Mouse (Mus musculus) cerebellum, adult 2 months (tissue): ENCODE results near the gene Tspan33. TPM values are rescaled to one million over a fixed set of nuclear protein-coding genes. Genes with fewer than 3 reads are reported as not detected.

Experiments used
- DNase-seq, 2 experiments: peaks; one replicate each; pipeline ENCODE4 v3.0.0; 2021
- H3K27ac ChIP-seq: fragments of 200-500 bp; 2 replicates; pipeline ENCODE4 v1.5.1; 2012; ENCODE audit warnings: low read length, control low read depth, inconsistent platforms; ENCODE audit not compliant: insufficient read depth
- H3K27me3 ChIP-seq: fragments of 200-500 bp; 2 replicates; pipeline ENCODE4 v1.6.1; 2012; ENCODE audit warnings: inconsistent platforms, mild to moderate bottlenecking, low read length, moderate library complexity; ENCODE audit not compliant: control insufficient read depth, insufficient read depth
- H3K4me1 ChIP-seq: fragments of 200-500 bp; 2 replicates; pipeline ENCODE4 v1.6.1; 2011; ENCODE audit warnings: low read length; ENCODE audit not compliant: control insufficient read depth, insufficient read depth
- H3K4me3 ChIP-seq: fragments of 200-500 bp; replicated peaks from 2 replicates; pipeline ENCODE3; 2011; ENCODE audit warnings: mild to moderate bottlenecking, low read depth, low read length, control low read depth; ENCODE audit not compliant: insufficient read depth
- CTCF ChIP-seq: fragments of 200-500 bp; IDR thresholded peaks from 2 replicates; pipeline ENCODE4 v1.5.1; 2011; ENCODE audit warnings: low read depth, mild to moderate bottlenecking, control low read depth, low read length, moderate library complexity, borderline replicate concordance; ENCODE audit not compliant: insufficient read depth
- POLR2A ChIP-seq: fragments of 200-500 bp; IDR thresholded peaks from 2 replicates; pipeline ENCODE4 v1.6.1; 2011; ENCODE audit warnings: low read length, control low read depth, borderline replicate concordance; ENCODE audit not compliant: insufficient read depth
- WGBS: fragments of 180-500 bp; shearing (Covaris S2); methylation state at CpG from one replicate; pipeline ENCODE4 v1.1.7; 2018; 5-methylcytosine and 5-hydroxymethylcytosine counted together
- polyA plus RNA-seq: library from polyadenylated mRNA; depleted of rRNA; stranded (reverse); fragments of >200 nt; gene quantifications from 2 replicates; pipeline ENCODE4 v1.2.3, GENCODE M21; 2012

Gene Tspan33
- polyA plus RNA-seq, 1 experiment = 27.2 TPM

- no peak for DNase-seq
- TF ChIP-seq POLR2A (no peak), CTCF (no peak)
- WGBS = 89% methylated on average over 5 of the region's 5 CpGs
Measured at GRCm38 (mm10) chr6:29704143-29704542, 10.1 kb downstream of the Tspan33 start.

GRCm38 (mm10) chr6:29707902-29708301 lies 13.9 kb downstream of the Tspan33 start:
- no peak for TF ChIP-seq POLR2A
- TF ChIP-seq CTCF = no peak
- Histone ChIP-seq H3K4me1 (no peaks in the 10 kb centered on the region), H3K27me3 (no peaks in the 10 kb centered on the region), H3K27ac (no peak overlapping the region), H3K4me3 (no peak overlapping the region)
- peak in 1 of 2 experiments; percentile 13 for DNase-seq
- 58% methylated on average over 2 of the region's 2 CpGs for WGBS

More at GRCm38 (mm10) chr6:29704143-29704542, 10.1 kb downstream of the Tspan33 start:
- Histone ChIP-seq H3K4me1 (no peaks in the 10 kb centered on the region), H3K27ac (no peak overlapping the region), H3K4me3 (no peak overlapping the region), H3K27me3 (no peaks in the 10 kb centered on the region)

- 80% methylated on average over 3 of the region's 3 CpGs for WGBS
Measured at GRCm38 (mm10) chr6:29711318-29711717, 17.3 kb downstream of the Tspan33 start.

GRCm38 (mm10) chr6:29712011-29712584 lies 18.1 kb downstream of the Tspan33 start:
- Histone ChIP-seq H3K4me3 (no peak overlapping the region), H3K27ac (no peak overlapping the region), H3K27me3 (no peaks in the 10 kb centered on the region), H3K4me1 (peaks cover 3% of the 10 kb centered on the region)
- 39% methylated on average over 3 of the region's 3 CpGs for WGBS
- TF ChIP-seq POLR2A = no peak
- peak; percentile 61; the same call in 1 of the 2 replicates for TF ChIP-seq CTCF
- peak; percentile 26 to 60 for DNase-seq

More at GRCm38 (mm10) chr6:29711318-29711717, 17.3 kb downstream of the Tspan33 start:
- H3K4me1 ChIP-seq = no peaks in the 10 kb centered on the region
- no peak for DNase-seq
- TF ChIP-seq POLR2A (no peak), CTCF (no peak)
- H3K27me3 ChIP-seq = no peaks in the 10 kb centered on the region
- H3K4me3 ChIP-seq = no peak overlapping the region
- H3K27ac ChIP-seq = no peak overlapping the region

- H3K27ac ChIP-seq = peak overlapping the region; percentile 87; the same call in 1 of the 2 replicates
- H3K4me3 ChIP-seq = no peak overlapping the region
- DNase-seq = no peak
- peaks cover 18% of the 10 kb centered on the region for H3K4me1 ChIP-seq
- no peak for TF ChIP-seq CTCF
- TF ChIP-seq POLR2A = no peak
- no peaks in the 10 kb centered on the region for H3K27me3 ChIP-seq
- 81% methylated on average over 10 of the region's 10 CpGs for WGBS
Measured at GRCm38 (mm10) chr6:29716624-29717365, 22.8 kb downstream of the Tspan33 start.

- H3K4me3 ChIP-seq = peak overlapping the region; percentile 52
- WGBS = 18% methylated on average over 10 of the region's 10 CpGs
- DNase-seq = no peak
- H3K27me3 ChIP-seq = no peaks in the 10 kb centered on the region
- H3K4me1 ChIP-seq = peaks cover 18% of the 10 kb centered on the region
- TF ChIP-seq CTCF (no peak; the same call in 1 of the 2 replicates), POLR2A (no peak)
- H3K27ac ChIP-seq = peak overlapping the region; percentile 87
Measured at GRCm38 (mm10) chr6:29717541-29717940, 23.5 kb downstream of the Tspan33 start.

- H3K4me1 ChIP-seq = peaks cover 18% of the 10 kb centered on the region
- TF ChIP-seq POLR2A (peak; percentile 32; the same call in 1 of the 2 replicates), CTCF (no peak)
- H3K4me3 ChIP-seq = peak overlapping the region; percentile 52
- DNase-seq = peak; percentile 72 to 76
- WGBS = 7% methylated on average over 14 of the region's 14 CpGs
- H3K27ac ChIP-seq = peak overlapping the region; percentile 87
- H3K27me3 ChIP-seq = no peaks in the 10 kb centered on the region
Measured at GRCm38 (mm10) chr6:29717952-29718521, 24.0 kb downstream of the Tspan33 start.

GRCm38 (mm10) chr6:29718894-29719329 lies 24.9 kb downstream of the Tspan33 start:
- TF ChIP-seq CTCF (no peak), POLR2A (peak; percentile 46; the same call in 1 of the 2 replicates)
- WGBS = 3% methylated on average over 15 of the region's 15 CpGs
- peak overlapping the region; percentile 87 for H3K27ac ChIP-seq

More at GRCm38 (mm10) chr6:29718894-29719329, 24.9 kb downstream of the Tspan33 start:
- no peaks in the 10 kb centered on the region for H3K27me3 ChIP-seq
- peak overlapping the region; percentile 52 for H3K4me3 ChIP-seq
- peaks cover 18% of the 10 kb centered on the region for H3K4me1 ChIP-seq
- peak; percentile 77 to 80 for DNase-seq
